Mouse (Mus musculus) heart, adult 2 months (tissue): ENCODE results near the gene Gemin4.

ENCODE experiments used
- CTCF ChIP-seq: fragments of 200-600 bp; IDR thresholded peaks from 2 replicates; pipeline ENCODE4 v1.8.1; 2022; ENCODE audit warnings: antibody characterized with exemption, mild to moderate bottlenecking, moderate library complexity
- EP300 ChIP-seq: fragments of 200-500 bp; IDR thresholded peaks from 2 replicates; pipeline ENCODE4 v1.6.1; 2011; ENCODE audit warnings: low read depth, low read length, control low read depth; ENCODE audit not compliant: insufficient read depth
- POLR2A ChIP-seq: fragments of 200-500 bp; IDR thresholded peaks from 2 replicates; pipeline ENCODE4 v1.6.1; 2011; ENCODE audit warnings: mild to moderate bottlenecking, low read depth, low read length, control low read depth; ENCODE audit not compliant: insufficient read depth

GRCm38 (mm10) chr11:76170207-76170606, 47.3 kb downstream of the Gemin4 start:
- TF ChIP-seq CTCF, result no peak
- no peak for TF ChIP-seq EP300
- no peak for TF ChIP-seq POLR2A
